In the genomic region with DNA sequence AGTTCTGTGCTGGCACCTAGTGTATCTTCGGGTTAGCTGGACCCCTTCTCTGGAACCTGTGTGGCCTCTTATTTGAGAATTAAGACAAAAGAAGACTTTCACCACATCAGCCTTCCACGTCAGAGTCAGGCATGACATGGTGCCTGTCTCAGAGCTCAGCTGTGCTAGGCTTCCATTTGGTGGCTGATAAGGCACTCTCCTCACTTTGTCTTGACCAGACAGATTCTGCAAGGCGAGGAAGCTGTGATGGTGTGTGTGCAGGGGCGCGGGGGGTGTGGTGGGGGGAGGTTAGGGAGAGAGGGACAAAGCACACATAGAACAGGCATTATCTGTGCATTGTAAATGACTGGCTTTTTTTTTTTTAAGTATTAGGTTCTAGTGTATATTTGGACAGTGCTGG, we compare ENCODE assay signal across 24 mouse cellular contexts. TPM values are rescaled to one million over a fixed set of nuclear protein-coding genes. Genes with fewer than 3 reads are reported as not detected.
DNase-seq lines count a peak whose midpoint lies in the region; ATAC-seq and TF ChIP-seq lines count a peak whose summit lies in the region.
"Had no signal": no experiment of that assay in that cellular context is flagged by ENCODE, and none has a peak within 500 bp of the region (broad histone marks: within the 10 kb centered on the region; RNA-seq: fewer than 3 reads in every experiment).

No protein-coding gene starts in this region.

- no peak for DNase-seq in hindbrain, embryonic 10.5 days (ENCODE audit: low spot score)
- no peak for DNase-seq in midbrain, postnatal 0 days (ENCODE audit: low spot score)
- no peak for DNase-seq in heart, adult 18-20 months
- DNase-seq in gastrocnemius, adult 18-20 months (ENCODE audit: low spot score) = no peak
- DNase-seq: adrenal gland, adult 8-10 months; gastrocnemius, postnatal 10 days; heart, adult 11 months; heart, postnatal 10 days; lung, adult 18-20 months; lung, postnatal 10 days; thymus, adult 2 months had no signal

- H3K4me2 ChIP-seq in hindbrain, embryonic 15.5 days = peak overlapping the region; percentile 89
- peak overlapping the region; percentile 73; the same call in 1 of the 2 replicates for H3K4me2 ChIP-seq in forebrain, embryonic 15.5 days (replicated peaks)
- peak overlapping the region; percentile 78 for H3K4me2 ChIP-seq in hindbrain, embryonic 16.5 days (ENCODE audit: low read length)
- peak overlapping the region; percentile 87 for H3K4me2 ChIP-seq in midbrain, postnatal 0 days (ENCODE audit: low read depth, low read length, poor library complexity, severe bottlenecking)

- no peaks in the 10 kb centered on the region for H3K36me3 ChIP-seq in hindbrain, embryonic 15.5 days
- H3K36me3 ChIP-seq in hindbrain, embryonic 10.5 days = no peaks in the 10 kb centered on the region
- no peaks in the 10 kb centered on the region for H3K36me3 ChIP-seq in forebrain, embryonic 15.5 days
- H3K36me3 ChIP-seq in hindbrain, embryonic 16.5 days (ENCODE audit: control insufficient read depth, insufficient read depth, low read length) = no peaks in the 10 kb centered on the region
- H3K36me3 ChIP-seq in midbrain, postnatal 0 days (ENCODE audit: insufficient read depth, low read length) = no peaks in the 10 kb centered on the region
- H3K36me3 ChIP-seq: embryonic facial prominence, embryonic 13.5 days; heart, embryonic 12.5 days; kidney, embryonic 15.5 days; limb, embryonic 13.5 days; liver, embryonic 12.5 days; neural tube, embryonic 12.5 days had no signal

- peaks cover 24% of the 10 kb centered on the region; the same call in 1 of the 2 replicates for H3K27me3 ChIP-seq in hindbrain, embryonic 15.5 days
- H3K27me3 ChIP-seq in hindbrain, embryonic 10.5 days (ENCODE audit: insufficient read depth, poor library complexity, severe bottlenecking) = peaks cover 87% of the 10 kb centered on the region
- 0 out of 2 replicates have a peak, but pooled peaks cover 9% of the 10 kb centered on the region for H3K27me3 ChIP-seq in forebrain, embryonic 15.5 days
- peaks cover 16% of the 10 kb centered on the region for H3K27me3 ChIP-seq in hindbrain, embryonic 16.5 days (replicated peaks; ENCODE audit: control insufficient read depth, insufficient read depth, low read length)
- H3K27me3 ChIP-seq in midbrain, postnatal 0 days (ENCODE audit: insufficient read depth, low read length) = 0 out of 2 replicates have a peak, but pooled peaks cover 2% of the 10 kb centered on the region

- TF ChIP-seq CTCF in midbrain, postnatal 0 days (IDR thresholded peaks at IDR 0.05) = no peak

- no peak for ATAC-seq in hindbrain, embryonic 15.5 days (ENCODE audit: low FRiP score, low read depth)
- ATAC-seq in forebrain, embryonic 15.5 days (replicated peaks) = no peak
- no peak for ATAC-seq in hindbrain, embryonic 16.5 days
- ATAC-seq in midbrain, postnatal 0 days (ENCODE audit: low FRiP score) = no peak
- ATAC-seq: activated CD4-positive, CD25-positive, alpha-beta regulatory T cell, adult 4 months; intestine, postnatal 0 days; liver, embryonic 12.5 days had no signal

- no peaks in the 10 kb centered on the region for H3K9me3 ChIP-seq in hindbrain, embryonic 15.5 days
- H3K9me3 ChIP-seq in hindbrain, embryonic 10.5 days = no peaks in the 10 kb centered on the region
- H3K9me3 ChIP-seq in forebrain, embryonic 15.5 days = no peaks in the 10 kb centered on the region
- no peaks in the 10 kb centered on the region for H3K9me3 ChIP-seq in hindbrain, embryonic 16.5 days (ENCODE audit: control insufficient read depth, low read length)
- H3K9me3 ChIP-seq in midbrain, postnatal 0 days (ENCODE audit: low read length) = no peaks in the 10 kb centered on the region
- H3K9me3 ChIP-seq: embryonic facial prominence, embryonic 13.5 days; heart, embryonic 12.5 days; kidney, embryonic 15.5 days; limb, embryonic 13.5 days; liver, embryonic 12.5 days; neural tube, embryonic 12.5 days had no signal

- H3K4me1 ChIP-seq in hindbrain, embryonic 15.5 days (replicated peaks) = peaks cover 43% of the 10 kb centered on the region
- H3K4me1 ChIP-seq in hindbrain, embryonic 10.5 days (replicated peaks) = peaks cover 28% of the 10 kb centered on the region
- H3K4me1 ChIP-seq in forebrain, embryonic 15.5 days = peaks cover 44% of the 10 kb centered on the region
- H3K4me1 ChIP-seq in hindbrain, embryonic 16.5 days (ENCODE audit: control insufficient read depth, insufficient read depth, low read depth, low read length) = peaks cover 21% of the 10 kb centered on the region
- peaks cover 9% of the 10 kb centered on the region; the same call in 1 of the 2 replicates for H3K4me1 ChIP-seq in midbrain, postnatal 0 days (ENCODE audit: insufficient read depth, low read length)

- no peak overlapping the region; the same call in 1 of the 2 replicates for H3K4me3 ChIP-seq in hindbrain, embryonic 15.5 days
- no peak overlapping the region for H3K4me3 ChIP-seq in hindbrain, embryonic 10.5 days
- no peak overlapping the region for H3K4me3 ChIP-seq in forebrain, embryonic 15.5 days
- H3K4me3 ChIP-seq in hindbrain, embryonic 16.5 days (ENCODE audit: low read length) = peak overlapping the region; percentile 66; the same call in 1 of the 2 replicates
- peak overlapping the region; percentile 77; the same call in 1 of the 2 replicates for H3K4me3 ChIP-seq in midbrain, postnatal 0 days (ENCODE audit: low read depth, low read length)

- H3K9ac ChIP-seq in hindbrain, embryonic 15.5 days = no peak overlapping the region
- H3K9ac ChIP-seq in forebrain, embryonic 15.5 days (replicated peaks) = no peak overlapping the region
- H3K9ac ChIP-seq in hindbrain, embryonic 16.5 days (ENCODE audit: low read depth, low read length) = no peak overlapping the region
- H3K9ac ChIP-seq in midbrain, postnatal 0 days (replicated peaks; ENCODE audit: low read length, poor library complexity, severe bottlenecking) = no peak overlapping the region
- H3K9ac ChIP-seq: liver, embryonic 12.5 days had no signal

- no peak overlapping the region for H3K27ac ChIP-seq in hindbrain, embryonic 15.5 days (replicated peaks)
- H3K27ac ChIP-seq in hindbrain, embryonic 10.5 days = no peak overlapping the region
- no peak overlapping the region; the same call in 1 of the 2 replicates for H3K27ac ChIP-seq in forebrain, embryonic 15.5 days (replicated peaks)
- H3K27ac ChIP-seq in hindbrain, embryonic 16.5 days (ENCODE audit: low read depth, low read length) = no peak overlapping the region
- no peak overlapping the region for H3K27ac ChIP-seq in midbrain, postnatal 0 days (ENCODE audit: low read depth, low read length)
- H3K27ac ChIP-seq: embryonic facial prominence, embryonic 13.5 days; kidney, embryonic 15.5 days; limb, embryonic 13.5 days; liver, embryonic 12.5 days; neural tube, embryonic 12.5 days; stomach, postnatal 0 days had no signal

- WGBS in hindbrain, embryonic 15.5 days = 34% methylated on average over 5 of the region's 5 CpGs
- 28% methylated on average over 5 of the region's 5 CpGs for WGBS in hindbrain, embryonic 10.5 days
- 27% methylated on average over 5 of the region's 5 CpGs for WGBS in forebrain, embryonic 15.5 days
- 32% methylated on average over 5 of the region's 5 CpGs for WGBS in hindbrain, embryonic 16.5 days
- 32% methylated on average over 5 of the region's 5 CpGs for WGBS in midbrain, postnatal 0 days

RNA-seq across cellular contexts. Expression of gene Dscaml1, which starts 3.0 kb away (rescaled TPM):
- 12.2 and 13.8 TPM in 2 replicates for polyA plus RNA-seq in hindbrain, embryonic 15.5 days (2015; fragmentation: Nextera tagmentation; extraction: Ambion mirVana)
- polyA plus RNA-seq in hindbrain, embryonic 10.5 days (2016; fragmentation: Nextera tagmentation; extraction: Ambion mirVana) = 0.78 and 0.92 TPM in 2 replicates
- polyA plus RNA-seq in forebrain, embryonic 15.5 days (2015; fragmentation: Nextera tagmentation; extraction: Ambion mirVana) = 22.3 and 23.5 TPM in 2 replicates
- polyA plus RNA-seq in hindbrain, embryonic 16.5 days (2015; fragmentation: Nextera tagmentation; extraction: Ambion mirVana) = 10.8 and 17.7 TPM in 2 replicates
- 39.1 and 42.1 TPM in 2 replicates for total RNA-seq in midbrain, postnatal 0 days (2014; rRNA removed)
- polyA plus RNA-seq in midbrain, postnatal 0 days (2015; fragmentation: Nextera tagmentation; extraction: Ambion mirVana) = 14.4 and 14.6 TPM in 2 replicates
- under 1 TPM in 1 of 2 experiments, not detected in 1; 0.28 TPM for total RNA-seq in heart, adult 18-20 months (2021)
- total RNA-seq in gastrocnemius, adult 18-20 months (2021) = not detected
- total RNA-seq: heart, postnatal 10 days had no signal
- polyA plus RNA-seq: activated CD4-positive, CD25-positive, alpha-beta regulatory T cell, adult 4 months; C2C12; liver, embryonic 12.5 days had no signal

RNA-seq across cellular contexts. Expression of gene Fxyd2, which starts 29.9 kb away (rescaled TPM):
- polyA plus RNA-seq in hindbrain, embryonic 15.5 days (2015; fragmentation: Nextera tagmentation; extraction: Ambion mirVana) = 12.5 and 13.1 TPM in 2 replicates
- 0.93 and 1.1 TPM in 2 replicates for polyA plus RNA-seq in hindbrain, embryonic 10.5 days (2016; fragmentation: Nextera tagmentation; extraction: Ambion mirVana)
- 5.8 and 6.3 TPM in 2 replicates for polyA plus RNA-seq in forebrain, embryonic 15.5 days (2015; fragmentation: Nextera tagmentation; extraction: Ambion mirVana)
- 11.7 and 15.7 TPM in 2 replicates for polyA plus RNA-seq in hindbrain, embryonic 16.5 days (2015; fragmentation: Nextera tagmentation; extraction: Ambion mirVana)
- total RNA-seq in midbrain, postnatal 0 days (2014; rRNA removed) = 36.9 and 40.8 TPM in 2 replicates
- 21.0 and 27.4 TPM in 2 replicates for polyA plus RNA-seq in midbrain, postnatal 0 days (2015; fragmentation: Nextera tagmentation; extraction: Ambion mirVana)
- total RNA-seq in heart, adult 18-20 months (2021) = 1 to 10 TPM; 2.6 to 7.9 TPM
- total RNA-seq in gastrocnemius, adult 18-20 months (2021) = 1 to 10 TPM; 2.4 to 3.8 TPM
- polyA plus RNA-seq: C2C12 had no signal

RNA-seq across cellular contexts. Expression of gene Fxyd6, which starts 59.4 kb away (rescaled TPM):
- polyA plus RNA-seq in hindbrain, embryonic 15.5 days (2015; fragmentation: Nextera tagmentation; extraction: Ambion mirVana) = 577 and 611 TPM in 2 replicates
- 155 and 167 TPM in 2 replicates for polyA plus RNA-seq in hindbrain, embryonic 10.5 days (2016; fragmentation: Nextera tagmentation; extraction: Ambion mirVana)
- 447 and 481 TPM in 2 replicates for polyA plus RNA-seq in forebrain, embryonic 15.5 days (2015; fragmentation: Nextera tagmentation; extraction: Ambion mirVana)
- 679 and 766 TPM in 2 replicates for polyA plus RNA-seq in hindbrain, embryonic 16.5 days (2015; fragmentation: Nextera tagmentation; extraction: Ambion mirVana)
- 482 and 524 TPM in 2 replicates for total RNA-seq in midbrain, postnatal 0 days (2014; rRNA removed)
- polyA plus RNA-seq in midbrain, postnatal 0 days (2015; fragmentation: Nextera tagmentation; extraction: Ambion mirVana) = 944 and 984 TPM in 2 replicates
- total RNA-seq in heart, adult 18-20 months (2021) = 10 to 100 TPM; 15.0 TPM
- 10 to 100 TPM; 55.0 to 93.3 TPM for total RNA-seq in gastrocnemius, adult 18-20 months (2021)
- polyA plus RNA-seq: C2C12 had no signal

Comparison
In these comparisons a context has a peak if more than half of its experiments do, and no peak if none do; other contexts are left out.
1. H3K4me3 ChIP-seq: peak in hindbrain, embryonic 16.5 days (single experiment) and midbrain, postnatal 0 days (single experiment); none in hindbrain, embryonic 15.5 days (single experiment), hindbrain, embryonic 10.5 days (single experiment) and forebrain, embryonic 15.5 days (single experiment).
2. Peak in every context shown above with its lines, with median percentiles within 50 percentile points of each other: H3K4me2 ChIP-seq.